23 mouse cellular contexts compared by ENCODE assay signal in genomic region chrX:77550388-77550787, GRCm38 (mm10).
"Had no signal": no experiment of that assay in that cellular context is flagged by ENCODE, and none has a peak within 500 bp of the region (broad histone marks: within the 10 kb centered on the region; RNA-seq: fewer than 3 reads in every experiment).

No protein-coding gene starts in this region.

- H3K27ac ChIP-seq: heart, embryonic 15.5 days; hindbrain, embryonic 13.5 days; hindbrain, embryonic 15.5 days; hindbrain, postnatal 0 days; kidney, embryonic 15.5 days; kidney, postnatal 0 days; limb, embryonic 13.5 days; limb, embryonic 15.5 days; liver, embryonic 12.5 days; liver, embryonic 14.5 days had no signal

- H3K9me3 ChIP-seq: heart, embryonic 13.5 days; heart, embryonic 15.5 days; hindbrain, embryonic 13.5 days; hindbrain, embryonic 15.5 days; kidney, embryonic 15.5 days; limb, embryonic 13.5 days; limb, embryonic 15.5 days; liver, embryonic 12.5 days had no signal

- H3K4me3 ChIP-seq: heart, embryonic 13.5 days; heart, embryonic 15.5 days; hindbrain, embryonic 13.5 days; hindbrain, embryonic 15.5 days; kidney, embryonic 15.5 days; limb, embryonic 13.5 days; limb, embryonic 15.5 days; liver, embryonic 12.5 days had no signal

- H3K27me3 ChIP-seq: heart, embryonic 13.5 days; heart, embryonic 15.5 days; hindbrain, embryonic 13.5 days; hindbrain, embryonic 15.5 days; kidney, embryonic 15.5 days; limb, embryonic 13.5 days; limb, embryonic 15.5 days; liver, embryonic 12.5 days had no signal

- H3K4me2 ChIP-seq: heart, embryonic 13.5 days; heart, embryonic 15.5 days; hindbrain, embryonic 13.5 days; hindbrain, embryonic 15.5 days; kidney, embryonic 15.5 days; limb, embryonic 13.5 days; limb, embryonic 15.5 days; liver, embryonic 12.5 days had no signal

- H3K36me3 ChIP-seq: heart, embryonic 13.5 days; heart, embryonic 15.5 days; hindbrain, embryonic 13.5 days; hindbrain, embryonic 15.5 days; kidney, embryonic 15.5 days; limb, embryonic 13.5 days; limb, embryonic 15.5 days; liver, embryonic 12.5 days had no signal

- DNase-seq: gastrocnemius, postnatal 14 days; gastrocnemius, postnatal 36 days; kidney, adult 11 months; kidney, adult 2 months; kidney, adult 9 months; kidney, postnatal 14 days; kidney, postnatal 36 days; layer of hippocampus, adult 9-11 months; layer of hippocampus, postnatal 36 days; left cerebral cortex, postnatal 4 days; lung, adult 18-20 months had no signal

- ATAC-seq: hindbrain, postnatal 0 days; intestine, embryonic 16.5 days; liver, embryonic 12.5 days had no signal

- H3K9ac ChIP-seq: heart, embryonic 13.5 days; heart, embryonic 15.5 days; hindbrain, embryonic 13.5 days; hindbrain, embryonic 15.5 days; kidney, embryonic 15.5 days; limb, embryonic 13.5 days; limb, embryonic 15.5 days; liver, embryonic 12.5 days; liver, embryonic 14.5 days had no signal

- H3K4me1 ChIP-seq: hindbrain, embryonic 13.5 days had no signal
